Comparison of ENCODE assay signal across 8 mouse cellular contexts in genomic region chr2:23571302-23572156, GRCm38 (mm10). TPM values are rescaled to one million over a fixed set of nuclear protein-coding genes. Genes with fewer than 3 reads are reported as not detected.
DNase-seq lines count a peak whose midpoint lies in the region; ATAC-seq and TF ChIP-seq lines count a peak whose summit lies in the region.

TSS of gene Spopl (minus strand) at chr2:23572106.

- peak; percentile 90 for DNase-seq in CD4-positive, CD25-positive, alpha-beta regulatory T cell, adult 2 months (ENCODE audit: low read depth, low spot score)
- DNase-seq in brain, embryonic 18.5 days (ENCODE audit: low read depth, low spot score) = peak; percentile 71
- peak; percentile 93 for DNase-seq in kidney, postnatal 0 days (ENCODE audit: low spot score)
- DNase-seq in liver, adult 2 months (ENCODE audit: extremely low read depth, low read depth, low spot score) = peak; percentile 70
- DNase-seq in spleen, postnatal 36 days (ENCODE audit: low spot score in 2 of 2) = peak; percentile 83 to 86

- peak; percentile 42; the same call in 1 of the 2 replicates for TF ChIP-seq POLR2A in liver, adult 2 months (IDR thresholded peaks at IDR 0.05; ENCODE audit: extremely low read depth, insufficient read depth, low read length)

- H3K4me2 ChIP-seq in heart, embryonic 13.5 days = peak within 1 kb of the TSS; percentile 84
- H3K4me2 ChIP-seq in kidney, postnatal 0 days (ENCODE audit: low read length) = peak within 1 kb of the TSS; percentile 77

- ATAC-seq in erythroid progenitor cell, adult 5-6 weeks (replicated peaks; ENCODE audit: low FRiP score, poor library complexity, severe bottlenecking) = peak; percentile 86
- peak; percentile 63 for ATAC-seq in heart, embryonic 13.5 days (ENCODE audit: extremely low read depth, insufficient number of reproducible peaks, low FRiP score, low TSS enrichment)
- ATAC-seq in kidney, postnatal 0 days (replicated peaks; ENCODE audit: low FRiP score, low read depth) = peak; percentile 93
- peak; percentile 83 for ATAC-seq in monocyte, adult 5-6 weeks (replicated peaks; ENCODE audit: insufficient number of reproducible peaks, low FRiP score, low TSS enrichment, poor library complexity, severe bottlenecking)

- H3K36me3 ChIP-seq in heart, embryonic 13.5 days = no peaks in the 10 kb centered on the region
- H3K36me3 ChIP-seq in kidney, postnatal 0 days (ENCODE audit: insufficient read depth, low read length) = no peaks in the 10 kb centered on the region
- no peaks in the 10 kb centered on the region for H3K36me3 ChIP-seq in liver, adult 2 months (ENCODE audit: control insufficient read depth, insufficient read depth, low read length)

- H3K9ac ChIP-seq in heart, embryonic 13.5 days = peak within 1 kb of the TSS; percentile 96
- peak within 1 kb of the TSS; percentile 92 for H3K9ac ChIP-seq in kidney, postnatal 0 days (ENCODE audit: low read depth, low read length)
- peak within 1 kb of the TSS; percentile 92 for H3K9ac ChIP-seq in liver, adult 2 months (ENCODE audit: low read depth, low read length)

- H3K4me3 ChIP-seq in heart, embryonic 13.5 days = peak within 1 kb of the TSS; percentile 78
- peak within 1 kb of the TSS; percentile 93 for H3K4me3 ChIP-seq in kidney, postnatal 0 days (replicated peaks; ENCODE audit: low read depth, low read length)
- peak within 1 kb of the TSS; percentile 93 for H3K4me3 ChIP-seq in liver, adult 2 months (ENCODE audit: insufficient read depth, low read depth, low read length)

- no peaks in the 10 kb centered on the region for H3K9me3 ChIP-seq in heart, embryonic 13.5 days
- H3K9me3 ChIP-seq in kidney, postnatal 0 days (replicated peaks; ENCODE audit: low read length) = no peaks in the 10 kb centered on the region

- peak within 1 kb of the TSS; percentile 88 for H3K27ac ChIP-seq in heart, embryonic 13.5 days (replicated peaks)
- peak within 1 kb of the TSS; percentile 87 for H3K27ac ChIP-seq in kidney, postnatal 0 days
- peak within 1 kb of the TSS; percentile 25 for H3K27ac ChIP-seq in liver, adult 2 months (replicated peaks; ENCODE audit: insufficient read depth, low read depth, low read length)

- no peaks in the 10 kb centered on the region for H3K27me3 ChIP-seq in heart, embryonic 13.5 days (replicated peaks)
- no peaks in the 10 kb centered on the region for H3K27me3 ChIP-seq in kidney, postnatal 0 days (ENCODE audit: insufficient read depth, low read length)
- no peaks in the 10 kb centered on the region for H3K27me3 ChIP-seq in liver, adult 2 months (ENCODE audit: control insufficient read depth, insufficient read depth, low read length)

- TF ChIP-seq CTCF in kidney, postnatal 0 days (IDR thresholded peaks at IDR 0.05; ENCODE audit: low read depth) = no peak
- no peak for TF ChIP-seq CTCF in liver, adult 2 months (IDR thresholded peaks at IDR 0.05; ENCODE audit: low read depth, low read length)

- 2% methylated on average over 56 of the region's 58 CpGs for WGBS in heart, embryonic 13.5 days
- 2% methylated on average over 52 of the region's 58 CpGs for WGBS in kidney, postnatal 0 days
- 2% methylated on average over 56 of the region's 58 CpGs for WGBS in liver, adult 2 months

- H3K4me1 ChIP-seq in heart, embryonic 13.5 days = peaks cover 9% of the 10 kb centered on the region
- H3K4me1 ChIP-seq in kidney, postnatal 0 days (replicated peaks; ENCODE audit: insufficient read depth, low read length) = peaks cover 7% of the 10 kb centered on the region; the same call in 1 of the 2 replicates
- peaks cover 4% of the 10 kb centered on the region; the same call in 1 of the 2 replicates for H3K4me1 ChIP-seq in liver, adult 2 months (ENCODE audit: control insufficient read depth, insufficient read depth, low read length)

- peaks cover 9% of the 10 kb centered on the region for H3K79me2 ChIP-seq in liver, adult 2 months (ENCODE audit: control insufficient read depth, insufficient read depth, low read length)

RNA-seq across cellular contexts. Expression of gene Spopl, which starts in this region (rescaled TPM):
- 12.2 and 16.6 TPM in 2 replicates for total RNA-seq in erythroid progenitor cell, adult 5-6 weeks (2015; ENCODE audit: low replicate concordance)
- 21.7 and 24.7 TPM in 2 replicates for total RNA-seq in erythroid progenitor cell, adult 5-6 weeks (2017; ENCODE audit: low replicate concordance)
- 7.2 and 8.6 TPM in 2 replicates for polyA plus RNA-seq in heart, embryonic 13.5 days (2015; fragmentation: Nextera tagmentation; extraction: Ambion mirVana)
- polyA plus RNA-seq in kidney, postnatal 0 days (2015; fragmentation: Nextera tagmentation; extraction: Ambion mirVana) = 12.3 and 12.7 TPM in 2 replicates
- total RNA-seq in liver, adult 2 months (2014; rRNA removed) = 10.2 and 10.6 TPM in 2 replicates
- 1.7 and 1.9 TPM in 2 replicates for polyA plus RNA-seq in liver, adult 2 months (2012; rRNA removed)
- total RNA-seq in monocyte, adult 5-6 weeks (2017) = 26.1 to 55.5 TPM (median 29.9 TPM) in 3 replicates

Comparison
In these comparisons a context has a peak if more than half of its experiments do, and no peak if none do; other contexts are left out.
1. Peak in every context shown above with its lines: DNase-seq, ATAC-seq, H3K4me3 ChIP-seq and H3K27ac ChIP-seq.
2. H3K27ac ChIP-seq: peak in every context shown above with its lines; median percentile 88 in heart, embryonic 13.5 days; 87 in kidney, postnatal 0 days; 25 in liver, adult 2 months.